Mouse (Mus musculus) E14TG2a.4 (cell line): Measurements from ENCODE around the gene Fars2.

Source experiments
- CTCF ChIP-seq: conservative IDR thresholded peaks from 2 replicates; pipeline ENCODE4 v1.5.1; 2014; ENCODE audit warnings: low read length
- POU5F1 ChIP-seq: IDR thresholded peaks from 2 replicates; pipeline ENCODE4 v1.6.1; 2014; ENCODE audit warnings: low read length, borderline replicate concordance

GRCm38 (mm10) chr13:36386074-36386473 is 268.9 kb downstream of the Fars2 start:
- TF ChIP-seq CTCF (no peak), POU5F1 (no peak)
